Mouse (Mus musculus) neural tube, embryonic 11.5 days (tissue): ENCODE measurements around the gene Olfr429. TPM values are rescaled to one million over a fixed set of nuclear protein-coding genes. Genes with fewer than 3 reads are reported as not detected.

Experiments used
- ATAC-seq: fragments of 200-750 bp; cut with Nextera tagmentation; 2 replicates; pipeline ENCODE4 v1.8.0; 2017; ENCODE audit warnings: moderate number of reproducible peaks, mild to moderate bottlenecking, moderate TSS enrichment, moderate library complexity; ENCODE audit not compliant: insufficient read depth, low FRiP score, low TSS enrichment
- DNase-seq: peaks from one replicate; pipeline ENCODE4 v3.0.0-alpha.2; 2015; ENCODE audit warnings: low spot score
- H3K27ac ChIP-seq: fragments of 300-500 bp; sonication (generic); 2 replicates; pipeline ENCODE4 v1.5.1; 2014; ENCODE audit warnings: low read depth, mild to moderate bottlenecking, low read length
- H3K27me3 ChIP-seq: fragments of 300-500 bp; sonication (generic); 2 replicates; pipeline ENCODE4 v1.6.1; 2014; ENCODE audit warnings: mild to moderate bottlenecking, low read length, mixed read lengths; ENCODE audit not compliant: control insufficient read depth, insufficient read depth
- H3K36me3 ChIP-seq: fragments of 300-500 bp; sonication (generic); 2 replicates; pipeline ENCODE4 v1.6.1; 2014; ENCODE audit warnings: mild to moderate bottlenecking, low read length, moderate library complexity, mixed read lengths; ENCODE audit not compliant: control insufficient read depth, insufficient read depth
- H3K4me1 ChIP-seq: fragments of 300-500 bp; sonication (generic); 2 replicates; pipeline ENCODE4 v1.6.1; 2014; ENCODE audit warnings: low read length, mixed read lengths; ENCODE audit not compliant: control insufficient read depth, insufficient read depth
- H3K4me2 ChIP-seq: fragments of 300-500 bp; sonication (generic); 2 replicates; pipeline ENCODE4 v1.6.1; 2014; ENCODE audit warnings: low read depth, mild to moderate bottlenecking, moderate library complexity
- H3K4me3 ChIP-seq: fragments of 300-500 bp; sonication (generic); 2 replicates; pipeline ENCODE4 v1.5.1; 2014; ENCODE audit warnings: low read depth, low read length
- H3K9ac ChIP-seq: fragments of 300-500 bp; sonication (generic); 2 replicates; pipeline ENCODE4 v1.6.1; 2014; ENCODE audit warnings: mild to moderate bottlenecking, low read length
- H3K9me3 ChIP-seq: fragments of 300-500 bp; sonication (generic); 2 replicates; pipeline ENCODE4 v1.6.1; 2016; ENCODE audit warnings: low read length; ENCODE audit not compliant: control insufficient read depth
- WGBS: fragments of 180-500 bp; shearing (Covaris S2); extraction: QIAGEN DNeasy Blood & Tissue Kit; methylation state at CpG from one replicate; pipeline ENCODE4 v1.1.7; 2014; 5-methylcytosine and 5-hydroxymethylcytosine counted together
- polyA plus RNA-seq: library from polyadenylated mRNA; unstranded; fragments of >200 nt; fragmentation: Nextera tagmentation; extraction: Ambion mirVana; gene quantifications from 2 replicates; pipeline ENCODE4 v1.2.1, GENCODE M21; 2014

The Olfr429 gene
- polyA plus RNA-seq, 1 experiment from 2014 or later, result not detected

- Histone ChIP-seq H3K4me3 (no peak overlapping the region), H3K27ac (no peak overlapping the region), H3K36me3 (no peaks in the 10 kb centered on the region), H3K9me3 (no peaks in the 10 kb centered on the region), H3K9ac (no peak overlapping the region), H3K4me2 (no peak overlapping the region), H3K27me3 (no peaks in the 10 kb centered on the region), H3K4me1 (no peaks in the 10 kb centered on the region)
- DNase-seq (no peak), ATAC-seq (no peak)
- 94% methylated on average over 4 of the region's 4 CpGs for WGBS
These were observed 33.6 kb upstream of the Olfr429 start for GRCm38 (mm10) chr1:174050532-174050931.

- DNase-seq, result no peak
- 88% methylated on average over 4 of the region's 4 CpGs for WGBS
These were observed 32.6 kb upstream of the Olfr429 start for GRCm38 (mm10) chr1:174051515-174051914.

GRCm38 (mm10) chr1:174051931-174052536 is 32.1 kb upstream of the Olfr429 start:
- no peak overlapping the region for H3K4me3 ChIP-seq
- H3K36me3 ChIP-seq, result no peaks in the 10 kb centered on the region
- 88% methylated on average over 5 of the region's 5 CpGs for WGBS
- no peak overlapping the region for H3K9ac ChIP-seq
- no peak overlapping the region for H3K27ac ChIP-seq
- H3K9me3 ChIP-seq, result no peaks in the 10 kb centered on the region
- no peak overlapping the region for H3K4me2 ChIP-seq
- H3K27me3 ChIP-seq, result no peaks in the 10 kb centered on the region
- H3K4me1 ChIP-seq, result no peaks in the 10 kb centered on the region
- no peak for ATAC-seq
- DNase-seq, result no peak

More at GRCm38 (mm10) chr1:174051515-174051914, 32.6 kb upstream of the Olfr429 start:
- H3K27ac ChIP-seq, result no peak overlapping the region
- no peaks in the 10 kb centered on the region for H3K4me1 ChIP-seq
- no peaks in the 10 kb centered on the region for H3K9me3 ChIP-seq
- no peak for ATAC-seq
- H3K4me3 ChIP-seq, result no peak overlapping the region
- H3K4me2 ChIP-seq, result no peak overlapping the region
- no peak overlapping the region for H3K9ac ChIP-seq
- H3K27me3 ChIP-seq, result no peaks in the 10 kb centered on the region
- no peaks in the 10 kb centered on the region for H3K36me3 ChIP-seq

GRCm38 (mm10) chr1:174052981-174053380 is 31.1 kb upstream of the Olfr429 start:
- Histone ChIP-seq H3K36me3 (no peaks in the 10 kb centered on the region), H3K9me3 (no peaks in the 10 kb centered on the region), H3K4me1 (no peaks in the 10 kb centered on the region), H3K27ac (no peak overlapping the region), H3K4me3 (no peak overlapping the region), H3K9ac (no peak overlapping the region), H3K27me3 (no peaks in the 10 kb centered on the region), H3K4me2 (no peak overlapping the region)
- DNase-seq (no peak), ATAC-seq (no peak)
- WGBS, result 87% methylated on average over 3 of the region's 3 CpGs

GRCm38 (mm10) chr1:174055248-174055647 is 28.9 kb upstream of the Olfr429 start:
- Histone ChIP-seq H3K27ac (no peak overlapping the region), H3K9ac (no peak overlapping the region), H3K36me3 (no peaks in the 10 kb centered on the region), H3K4me1 (no peaks in the 10 kb centered on the region), H3K4me3 (no peak overlapping the region), H3K4me2 (no peak overlapping the region), H3K9me3 (no peaks in the 10 kb centered on the region), H3K27me3 (no peaks in the 10 kb centered on the region)
- DNase-seq (no peak), ATAC-seq (no peak)
- 82% methylated on average over 2 of the region's 2 CpGs for WGBS

- no peak within 1 kb of the TSS for H3K27ac ChIP-seq
- no peak within 1 kb of the TSS for H3K4me3 ChIP-seq
- H3K27me3 ChIP-seq, result no peaks in the 10 kb centered on the region
- no peak for DNase-seq
- no peak for ATAC-seq
- H3K9ac ChIP-seq, result no peak within 1 kb of the TSS
- no peaks in the 10 kb centered on the region for H3K36me3 ChIP-seq
- H3K4me2 ChIP-seq, result no peak within 1 kb of the TSS
- no peaks in the 10 kb centered on the region for H3K4me1 ChIP-seq
- no peaks in the 10 kb centered on the region for H3K9me3 ChIP-seq
- WGBS, result 94% methylated on average over 3 of the region's 3 CpGs
These were observed 17.8 kb upstream of the Olfr429 start, which contains the start of gene Olfr430 for GRCm38 (mm10) chr1:174066305-174066704. Gene Olfr430 (plus strand): TSS chr1:174066605.

- Histone ChIP-seq H3K27ac (no peak within 1 kb of the TSS), H3K4me3 (no peak within 1 kb of the TSS), H3K36me3 (no peaks in the 10 kb centered on the region), H3K9ac (no peak within 1 kb of the TSS), H3K9me3 (no peaks in the 10 kb centered on the region), H3K27me3 (no peaks in the 10 kb centered on the region), H3K4me1 (no peaks in the 10 kb centered on the region), H3K4me2 (no peak within 1 kb of the TSS)
- ATAC-seq, result no peak
- WGBS, result 89% methylated on average over 1 of the region's 1 CpGs
- DNase-seq, result no peak
These were observed 12.5 kb downstream of the Olfr429 start, which contains the start of gene Olfr427 for GRCm38 (mm10) chr1:174096591-174096990. Gene Olfr427 (plus strand): TSS chr1:174096891.

- Histone ChIP-seq H3K36me3 (no peaks in the 10 kb centered on the region), H3K9me3 (no peaks in the 10 kb centered on the region), H3K4me2 (no peak overlapping the region), H3K4me1 (no peaks in the 10 kb centered on the region), H3K27me3 (no peaks in the 10 kb centered on the region), H3K9ac (no peak overlapping the region), H3K27ac (no peak overlapping the region), H3K4me3 (no peak overlapping the region)
- DNase-seq, result no peak
- WGBS, result 56% methylated on average over 2 of the region's 2 CpGs
- ATAC-seq, result no peak
These were observed 19.6 kb downstream of the Olfr429 start for GRCm38 (mm10) chr1:174103735-174104134.

- Histone ChIP-seq H3K4me2 (no peak within 1 kb of the TSS), H3K9ac (no peak within 1 kb of the TSS), H3K9me3 (no peaks in the 10 kb centered on the region), H3K36me3 (no peaks in the 10 kb centered on the region), H3K27me3 (no peaks in the 10 kb centered on the region), H3K27ac (no peak within 1 kb of the TSS), H3K4me3 (no peak within 1 kb of the TSS), H3K4me1 (no peaks in the 10 kb centered on the region)
- 63% methylated on average over 2 of the region's 2 CpGs for WGBS
- DNase-seq (no peak), ATAC-seq (no peak)
These were observed 36.9 kb downstream of the Olfr429 start, which contains the start of gene Olfr231 for GRCm38 (mm10) chr1:174121062-174121461. Gene Olfr231 (minus strand): TSS chr1:174121162.
